Mouse (Mus musculus): ENCODE results near the gene Slc7a7.

- TF ChIP-seq GATA1 (IDR thresholded peaks at IDR 0.05; ENCODE audit: borderline replicate concordance, low read length) (no peak), FLI1 (IDR thresholded peaks at IDR 0.05; ENCODE audit: low read length) (no peak)
Observed at GRCm38 (mm10) chr14:54412000-54412576, 5.5 kb downstream of the Slc7a7 start.

Data from megakaryocyte, embryonic 14.5 days (primary cell).